Mouse (Mus musculus) left cerebral cortex, adult 2 months (tissue): Measurements from ENCODE around the gene Zg16. TPM values are rescaled to one million over a fixed set of nuclear protein-coding genes. Genes with fewer than 3 reads are reported as not detected.
A peak's percentile ranks its signal among the peaks of the same experiment; 100 is the strongest.
"Not testable (repeated sequence)": the region's sequence is repeated elsewhere in the genome, so short reads cannot be mapped to it uniquely, and the experiment has no call there.

Source experiments
- DNase-seq, 2 experiments: peaks; one replicate each; pipeline ENCODE4 v3.0.0; 2021 to 2022; ENCODE audit warnings: low spot score in 2 of 2, mixed read lengths in 1 of 2; ENCODE audit errors: extremely low spot score in 1 of 2
- H3K27ac ChIP-seq: fragments of 200-600 bp; 2 replicates; pipeline ENCODE4 v1.8.1; 2022
- H3K4me3 ChIP-seq: fragments of 200-600 bp; 2 replicates; pipeline ENCODE4 v1.8.1; 2022
- CTCF ChIP-seq: fragments of 200-600 bp; IDR thresholded peaks from 2 replicates; pipeline ENCODE4 v1.8.1; 2022; ENCODE audit warnings: antibody characterized with exemption, mild to moderate bottlenecking, moderate library complexity
- intact Hi-C: fragments of 180-260 bp; cut with DNase I; formaldehyde crosslinking; loops from one replicate; pipeline ENCODE4 v1.15.1; 2025
- total RNA-seq, 2 experiments: library from RNA; stranded (reverse); gene quantifications; 2 replicates each; pipeline ENCODE4 v1.2.3; 2021

Gene Zg16
- total RNA-seq, 2 experiments from 2014 or later, result not detected

DNA sequence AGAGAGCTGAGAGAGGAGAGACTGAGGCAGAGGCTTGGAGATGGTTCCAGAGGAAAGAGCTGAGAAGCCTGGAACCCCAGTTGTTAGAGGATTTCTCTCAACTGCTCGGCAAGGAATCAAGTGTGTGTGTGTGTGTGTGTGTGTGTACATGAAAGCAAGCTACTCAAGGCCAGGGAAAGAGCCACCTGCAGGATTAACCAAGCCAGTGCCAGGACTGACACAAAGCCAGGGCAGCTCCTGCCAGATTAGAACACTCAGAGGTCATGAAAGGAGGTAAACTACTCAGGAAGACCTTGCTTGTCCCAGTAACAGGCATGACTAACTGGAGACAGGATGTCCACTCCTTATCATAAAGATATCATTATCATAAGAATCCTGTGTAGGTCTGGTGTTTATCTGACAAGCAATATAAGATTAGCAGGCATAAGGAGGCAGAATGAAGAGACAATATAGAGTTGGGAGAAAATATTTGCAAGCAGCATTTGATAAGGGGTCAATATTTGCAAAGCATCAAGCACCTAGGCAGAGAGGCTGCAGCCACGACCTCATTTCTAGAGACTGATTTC, 14.4 kb upstream of the Zg16 start:
- intact Hi-C loops, result loop anchor here (5.0 kb wide), 2 partner anchors 154 to 219 kb away; partner anchors contain the start of genes Asphd1 and Taok2
- no peak for TF ChIP-seq CTCF
- no peak for DNase-seq
- H3K27ac ChIP-seq, result no peak overlapping the region
- H3K4me3 ChIP-seq, result no peak overlapping the region

DNA sequence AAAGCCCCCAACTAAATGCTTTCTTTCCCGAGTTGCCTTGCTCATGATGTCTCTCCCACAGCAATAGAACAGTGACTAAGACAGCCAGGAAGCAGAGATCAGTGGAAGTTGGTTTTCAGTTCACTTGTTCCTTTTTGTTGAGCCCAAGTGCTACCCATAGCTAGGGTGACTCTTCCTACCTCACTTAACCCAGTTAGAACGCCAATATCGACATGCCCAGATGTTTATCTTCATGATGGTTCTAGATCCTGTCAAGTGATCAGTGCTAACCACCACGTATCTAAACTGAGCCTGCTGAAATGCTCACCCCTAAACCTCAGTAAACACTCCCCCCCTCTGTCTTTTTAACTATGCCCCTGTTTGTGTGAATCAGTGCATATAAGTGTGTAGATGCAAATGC, 12.4 kb upstream of the Zg16 start:
- DNase-seq, result no peak
- intact Hi-C loops, result no loop called here
- Histone ChIP-seq H3K4me3 (no peak overlapping the region), H3K27ac (no peak overlapping the region)
- no peak for TF ChIP-seq CTCF

DNA sequence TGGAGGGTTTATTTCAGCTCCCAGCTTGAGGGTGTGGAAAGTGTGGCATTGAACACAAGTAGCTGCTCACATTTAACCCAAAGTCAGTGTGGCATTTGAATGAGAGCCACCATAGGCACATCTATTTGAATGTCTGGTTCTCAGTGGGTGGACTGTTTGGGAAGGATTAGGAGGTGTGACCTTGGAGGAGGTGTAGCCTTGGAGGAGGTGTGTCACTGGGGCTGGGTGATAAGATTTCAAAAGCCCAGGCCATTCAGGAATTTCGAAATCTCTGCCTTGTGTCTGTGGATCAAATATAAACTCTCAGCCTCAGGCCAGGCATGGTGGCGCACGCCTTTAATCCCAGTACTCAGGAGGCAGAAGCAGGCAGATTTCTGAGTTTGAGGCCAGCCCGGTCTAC, 11.8 kb upstream of the Zg16 start:
- Histone ChIP-seq H3K27ac (no peak overlapping the region), H3K4me3 (no peak overlapping the region)
- TF ChIP-seq CTCF, result no peak
- intact Hi-C loops, result no loop called here
- no peak for DNase-seq

DNA sequence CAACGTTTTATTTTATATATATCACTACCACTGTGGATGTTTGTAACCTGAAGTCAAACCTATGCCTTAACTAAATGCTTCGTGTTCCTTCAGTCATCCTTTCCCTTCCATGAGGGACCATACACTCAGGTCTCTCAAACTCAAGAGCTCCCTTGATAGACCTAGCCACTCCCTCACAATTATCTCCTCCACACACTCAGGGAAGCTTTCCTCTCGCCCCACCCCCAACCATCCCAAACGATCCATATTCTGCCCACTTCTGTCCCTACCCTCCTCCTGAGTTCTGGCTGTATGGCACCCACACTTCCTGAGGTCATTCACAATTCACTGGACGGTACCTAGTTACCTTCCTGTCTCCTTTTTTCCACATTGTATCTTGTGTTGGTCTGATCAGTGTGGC, 11.4 kb upstream of the Zg16 start:
- TF ChIP-seq CTCF, result no peak
- no peak for DNase-seq
- intact Hi-C loops, result no loop called here
- Histone ChIP-seq H3K4me3 (no peak overlapping the region), H3K27ac (no peak overlapping the region)

DNA sequence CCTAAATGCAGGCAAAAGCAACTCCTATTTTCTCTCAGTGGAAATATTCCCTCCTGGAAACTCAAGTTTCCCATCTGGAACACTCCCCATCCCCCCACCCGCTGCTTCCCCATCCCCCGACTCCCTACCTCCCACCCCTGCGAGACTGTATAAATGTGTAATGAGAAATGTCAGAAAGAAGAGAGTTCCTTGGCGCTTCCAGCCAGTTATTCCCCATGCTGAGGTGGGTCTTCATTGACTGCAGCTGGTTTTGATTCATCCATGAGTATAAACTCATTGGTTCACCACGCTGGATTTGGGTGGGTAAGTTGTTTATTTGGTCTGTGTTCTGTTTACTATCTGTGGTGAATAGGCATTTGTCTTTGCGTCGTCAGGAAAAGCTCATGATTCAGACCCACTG, 9.3 kb upstream of the Zg16 start:
- H3K4me3 ChIP-seq, result no peak overlapping the region
- no peak for DNase-seq
- intact Hi-C loops, result no loop called here
- no peak for TF ChIP-seq CTCF
- peak overlapping the region; percentile 24; the same call in 1 of the 2 replicates for H3K27ac ChIP-seq

DNA sequence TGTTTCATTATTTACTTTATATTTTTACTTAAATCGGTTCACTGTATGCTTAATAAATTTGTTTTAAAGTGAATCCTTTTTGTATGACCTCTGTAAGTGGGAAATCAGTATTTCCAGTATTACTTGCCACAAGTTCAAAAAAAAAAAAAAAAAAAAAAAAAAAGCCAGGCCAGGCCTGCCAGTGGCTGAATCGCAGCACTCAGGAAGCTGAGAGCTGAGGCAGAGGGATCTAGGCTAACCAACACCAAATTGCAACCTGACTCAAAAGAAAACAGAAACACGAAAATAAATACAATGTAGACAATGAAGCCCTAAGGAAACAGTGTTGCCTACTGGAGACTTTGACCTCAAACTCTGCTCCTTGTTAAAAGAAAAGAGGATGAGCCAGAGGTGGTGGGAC, 6.8 kb upstream of the Zg16 start:
- H3K27ac ChIP-seq, result no peak overlapping the region
- intact Hi-C loops, result loop anchor here (5.0 kb wide), 1 partner anchor 37 kb away; no protein-coding TSS in a partner anchor
- DNase-seq, result no peak
- TF ChIP-seq CTCF, result no peak
- no peak overlapping the region for H3K4me3 ChIP-seq

DNA sequence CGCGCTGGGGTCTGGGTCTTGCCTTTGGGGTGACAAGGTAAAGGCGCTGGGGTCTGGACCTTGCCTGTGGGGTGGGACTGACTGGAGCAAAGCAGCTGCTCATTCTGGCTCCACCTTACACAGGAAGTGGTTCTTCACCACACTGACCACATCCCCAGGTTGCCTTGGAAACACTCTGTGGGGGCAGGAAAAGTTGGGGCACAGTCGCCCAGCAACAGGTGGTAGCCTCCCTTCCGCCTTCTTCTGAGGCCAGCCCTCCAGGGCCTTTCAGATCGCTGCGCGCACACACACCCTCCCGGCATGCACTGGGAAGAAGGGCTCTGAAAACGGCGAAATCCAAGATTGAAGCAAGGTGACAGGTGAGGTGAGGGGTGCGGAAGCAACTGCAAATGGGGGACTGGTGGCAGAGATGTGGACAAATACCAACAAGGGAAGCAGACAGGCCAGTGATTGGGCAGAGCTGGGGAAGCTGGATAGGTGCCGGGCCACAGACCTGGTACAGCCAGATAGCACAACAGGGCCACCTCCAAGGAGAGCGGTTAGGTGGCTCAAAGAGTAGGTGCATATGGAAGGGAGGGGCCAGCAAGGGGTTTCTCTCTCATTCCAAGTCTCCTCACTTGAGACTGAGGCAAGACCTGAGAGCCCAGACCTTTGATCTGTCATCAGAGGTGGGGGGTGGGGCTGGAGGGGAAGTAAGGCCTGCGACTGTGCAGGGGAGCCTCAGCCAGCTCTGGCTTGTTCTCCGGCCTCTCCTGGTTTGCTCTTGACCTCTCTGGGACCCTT, 4.2 kb upstream of the Zg16 start, which contains the start of gene AI467606:
AI467606 (plus strand) TSS at position 246 of the 783 bp plus-strand sequence.
- no peak within 1 kb of the TSS for H3K27ac ChIP-seq
- no peak within 1 kb of the TSS for H3K4me3 ChIP-seq
- intact Hi-C loops, result loop anchor here (5.0 kb wide), 1 partner anchor 34 kb away; no protein-coding TSS in a partner anchor
- TF ChIP-seq CTCF, result no peak
- no peak for DNase-seq

DNA sequence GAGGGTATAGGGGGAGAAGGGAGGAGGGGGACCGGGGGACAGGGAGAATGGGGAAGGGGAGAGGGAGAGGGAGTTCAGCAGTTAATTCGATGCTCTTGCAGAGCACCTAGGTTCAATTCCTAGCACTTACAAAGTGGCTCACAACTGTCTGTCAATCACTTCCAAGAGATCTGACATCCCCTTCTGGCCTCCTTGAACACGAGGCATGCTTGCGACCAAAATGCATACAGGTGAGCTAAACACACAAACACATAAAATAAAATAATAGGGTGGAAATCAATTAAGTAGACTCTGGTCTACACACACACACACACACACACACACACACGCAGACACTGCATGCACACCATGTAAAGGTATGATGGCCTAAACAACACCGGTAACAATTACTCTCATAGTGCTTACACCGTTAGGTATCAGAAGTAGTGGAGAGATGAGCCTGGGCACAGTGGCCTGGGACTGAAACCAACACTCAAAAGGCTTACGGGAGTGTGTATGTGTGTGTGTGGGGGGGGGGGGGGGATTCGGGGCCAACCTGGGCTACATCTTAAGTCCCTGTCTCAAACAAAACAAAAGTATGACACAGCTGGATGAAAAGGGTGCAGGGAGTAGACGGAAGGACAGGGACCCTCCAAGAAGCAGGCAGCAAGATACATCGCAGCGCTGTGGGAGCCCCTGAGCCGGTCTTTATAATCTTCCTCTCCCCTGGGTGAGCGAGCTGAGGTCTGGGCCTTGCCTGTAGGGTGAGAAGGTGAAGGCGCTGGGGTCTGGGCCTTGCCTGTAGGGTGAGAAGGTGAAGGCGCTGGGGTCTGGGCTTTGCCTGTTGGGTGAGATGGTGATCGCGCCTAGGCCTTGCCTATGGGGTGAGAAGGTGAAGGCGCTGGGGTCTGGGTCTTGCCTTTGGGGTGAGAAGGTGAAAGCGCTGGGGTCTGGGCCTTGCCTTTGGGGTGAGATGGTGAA, 3.3 kb upstream of the Zg16 start:
- H3K27ac ChIP-seq, result no peak overlapping the region
- no peak for TF ChIP-seq CTCF
- intact Hi-C loops, result loop anchor here (5.0 kb wide), 1 partner anchor 33 kb away; no protein-coding TSS in a partner anchor
- no peak overlapping the region for H3K4me3 ChIP-seq
- no peak for DNase-seq

DNA sequence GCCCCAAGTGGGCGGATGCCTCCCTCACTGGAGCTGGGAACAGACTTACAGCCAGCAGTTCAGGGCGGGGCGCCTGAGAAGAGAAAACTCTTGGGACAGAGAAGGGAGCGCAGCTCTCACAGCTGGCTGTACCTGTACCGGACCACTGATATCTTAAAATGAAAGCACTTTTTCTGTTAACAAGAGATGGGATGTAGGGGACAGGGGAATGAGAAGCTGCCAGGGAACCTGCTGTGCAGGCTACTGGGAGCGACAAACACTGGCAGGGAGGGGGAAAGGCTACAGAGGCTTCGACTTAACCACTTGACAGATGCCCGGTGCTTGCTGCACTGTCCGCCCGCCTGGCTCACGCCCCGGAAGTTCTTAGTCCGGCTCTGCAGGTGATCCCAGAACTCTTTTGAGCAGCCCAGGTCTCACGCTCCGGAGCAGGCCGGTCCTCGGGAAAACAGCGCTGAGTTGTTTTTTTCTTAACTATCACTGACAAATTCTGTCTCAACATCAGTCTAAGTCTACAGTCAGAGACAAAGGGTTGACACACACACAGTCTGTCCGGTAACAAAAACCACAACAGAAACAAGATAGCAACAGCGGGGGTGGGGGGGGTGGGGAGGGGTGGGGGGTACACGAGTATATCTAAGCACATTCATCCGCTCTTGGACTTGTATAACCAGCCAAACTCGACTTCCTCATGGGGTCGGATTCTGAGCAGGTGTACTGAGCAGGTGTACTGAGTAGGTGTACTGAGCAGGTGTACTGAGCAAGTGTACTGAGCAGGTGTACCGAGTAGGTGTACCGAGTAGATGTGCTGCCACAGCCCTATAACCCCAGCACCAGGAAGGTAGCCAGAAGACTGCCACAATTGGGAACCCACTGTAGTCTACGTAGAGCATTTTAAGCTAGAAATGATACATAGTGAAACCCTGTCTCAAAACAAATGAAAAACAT, 2.0 kb upstream of the Zg16 start:
- no peak for TF ChIP-seq CTCF
- Histone ChIP-seq H3K4me3 (no peak overlapping the region), H3K27ac (no peak overlapping the region)
- DNase-seq, result no peak
- intact Hi-C loops, result no loop called here

DNA sequence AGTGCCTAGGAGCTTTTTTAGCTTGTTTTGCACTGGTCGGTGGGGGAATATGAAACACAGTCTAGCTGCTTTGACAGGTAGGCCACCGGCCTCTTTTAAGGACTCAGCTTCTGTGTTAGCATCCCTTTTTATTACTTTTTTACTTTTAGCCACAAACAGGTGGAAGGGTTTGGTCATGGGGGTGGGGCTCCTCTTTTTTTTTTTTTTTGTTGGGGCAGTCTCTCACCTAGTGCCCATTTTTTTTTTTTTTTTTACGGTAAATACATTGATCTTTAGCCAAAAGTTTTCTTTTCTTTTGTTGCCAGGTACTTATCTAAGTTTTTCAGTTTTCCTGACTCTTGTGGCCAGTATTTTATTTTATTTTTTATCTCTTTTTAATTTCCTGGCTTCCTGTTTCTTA, 955 bp upstream of the Zg16 start:
- Histone ChIP-seq H3K4me3 (no peak overlapping the region), H3K27ac (no peak overlapping the region)
- intact Hi-C loops, result no loop called here
- DNase-seq, result no peak
- TF ChIP-seq CTCF, result no peak

DNA sequence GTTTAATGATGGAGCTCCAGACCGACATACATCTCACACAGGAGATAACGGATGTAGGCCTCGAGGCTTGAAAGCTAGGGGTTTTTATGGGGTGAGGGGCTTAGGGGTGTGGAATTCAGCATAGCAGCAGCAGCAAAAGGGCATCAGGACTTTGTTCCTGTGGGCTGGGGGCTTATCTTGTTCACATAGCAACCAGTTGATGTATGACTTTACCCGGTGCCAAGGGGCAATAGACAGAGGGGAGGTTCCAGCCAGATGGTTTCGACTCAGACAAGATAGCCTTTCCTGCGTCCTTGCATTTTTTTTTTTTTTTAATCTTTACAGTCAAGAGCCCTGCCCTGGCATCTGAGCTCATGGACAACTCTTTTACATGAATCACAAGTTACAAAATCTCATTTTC, 1.4 kb downstream of the Zg16 start:
- H3K4me3 ChIP-seq, intact Hi-C loops, DNase-seq, H3K27ac ChIP-seq: not testable (repeated sequence)
